Mouse (Mus musculus) ZHBTc4 (cell line): Measurements from ENCODE around the gene Phykpl.
"Not testable (repeated sequence)": the region's sequence is repeated elsewhere in the genome, so short reads cannot be mapped to it uniquely, and the experiment has no call there.

Source experiments
- DNase-seq: peaks from one replicate; pipeline ENCODE4 v3.0.0-alpha.2; 2011; ENCODE audit warnings: low read depth, low spot score

Gene Phykpl

GRCm38 (mm10) chr11:51586411-51586810 lies 1.9 kb downstream of the Phykpl start:
- DNase-seq = no peak

- no peak for DNase-seq
These were observed 2.5 kb downstream of the Phykpl start for GRCm38 (mm10) chr11:51587059-51587458.

- peak; percentile 65 for DNase-seq
These were observed 4.3 kb downstream of the Phykpl start for GRCm38 (mm10) chr11:51588833-51589232.

GRCm38 (mm10) chr11:51590002-51590401 lies 5.4 kb downstream of the Phykpl start:
- DNase-seq = no peak

GRCm38 (mm10) chr11:51591168-51591567 lies 6.6 kb downstream of the Phykpl start:
- DNase-seq = peak; percentile 70

- DNase-seq = no peak
These were observed 7.4 kb downstream of the Phykpl start for GRCm38 (mm10) chr11:51591915-51592314.

GRCm38 (mm10) chr11:51593368-51593767 lies 8.8 kb downstream of the Phykpl start:
- no peak for DNase-seq

GRCm38 (mm10) chr11:51593849-51594248 lies 9.3 kb downstream of the Phykpl start:
- DNase-seq = no peak

GRCm38 (mm10) chr11:51594715-51595350 lies 10.3 kb downstream of the Phykpl start:
- DNase-seq = no peak

- no peak for DNase-seq
These were observed 11.0 kb downstream of the Phykpl start for GRCm38 (mm10) chr11:51595459-51596083.

- DNase-seq = no peak
These were observed 13.0 kb downstream of the Phykpl start for GRCm38 (mm10) chr11:51597553-51597952.

GRCm38 (mm10) chr11:51602253-51602652 lies 17.7 kb downstream of the Phykpl start:
- no peak for DNase-seq

- DNase-seq = peak; percentile 94
These were observed 21.3 kb downstream of the Phykpl start for GRCm38 (mm10) chr11:51605602-51606446.

- DNase-seq = peak; percentile 98
These were observed 22.0 kb downstream of the Phykpl start, which contains the start of gene Hnrnpab for GRCm38 (mm10) chr11:51606447-51607095. TSS of gene Hnrnpab (minus strand) at chr11:51606847.

- no peak for DNase-seq
These were observed 22.7 kb downstream of the Phykpl start for GRCm38 (mm10) chr11:51607096-51607738.

GRCm38 (mm10) chr11:51609266-51609909 lies 24.8 kb downstream of the Phykpl start:
- no peak for DNase-seq

GRCm38 (mm10) chr11:51609940-51610339 lies 25.4 kb downstream of the Phykpl start:
- not testable (repeated sequence) for DNase-seq

- DNase-seq = peak; percentile 53
These were observed 29.7 kb downstream of the Phykpl start for GRCm38 (mm10) chr11:51614256-51614655.

- no peak for DNase-seq
These were observed 30.6 kb downstream of the Phykpl start for GRCm38 (mm10) chr11:51615129-51615528.

- DNase-seq = peak; percentile 88
These were observed 31.0 kb downstream of the Phykpl start for GRCm38 (mm10) chr11:51615601-51616000.

GRCm38 (mm10) chr11:51616113-51616512 lies 31.6 kb downstream of the Phykpl start:
- DNase-seq = not testable (repeated sequence)
